Mouse (Mus musculus) cerebellum, postnatal 36 days (tissue): ENCODE results near the gene Xndc1.
A peak's percentile ranks its signal among the peaks of the same experiment; 100 is the strongest.
"Not testable (repeated sequence)": the region's sequence is repeated elsewhere in the genome, so short reads cannot be mapped to it uniquely, and the experiment has no call there.

Experiments used
- DNase-seq, 2 experiments: peaks; one replicate each; pipeline ENCODE4 v3.0.0; 2021 to 2022; ENCODE audit warnings: mixed read lengths in 2 of 2

The Xndc1 gene

DNA sequence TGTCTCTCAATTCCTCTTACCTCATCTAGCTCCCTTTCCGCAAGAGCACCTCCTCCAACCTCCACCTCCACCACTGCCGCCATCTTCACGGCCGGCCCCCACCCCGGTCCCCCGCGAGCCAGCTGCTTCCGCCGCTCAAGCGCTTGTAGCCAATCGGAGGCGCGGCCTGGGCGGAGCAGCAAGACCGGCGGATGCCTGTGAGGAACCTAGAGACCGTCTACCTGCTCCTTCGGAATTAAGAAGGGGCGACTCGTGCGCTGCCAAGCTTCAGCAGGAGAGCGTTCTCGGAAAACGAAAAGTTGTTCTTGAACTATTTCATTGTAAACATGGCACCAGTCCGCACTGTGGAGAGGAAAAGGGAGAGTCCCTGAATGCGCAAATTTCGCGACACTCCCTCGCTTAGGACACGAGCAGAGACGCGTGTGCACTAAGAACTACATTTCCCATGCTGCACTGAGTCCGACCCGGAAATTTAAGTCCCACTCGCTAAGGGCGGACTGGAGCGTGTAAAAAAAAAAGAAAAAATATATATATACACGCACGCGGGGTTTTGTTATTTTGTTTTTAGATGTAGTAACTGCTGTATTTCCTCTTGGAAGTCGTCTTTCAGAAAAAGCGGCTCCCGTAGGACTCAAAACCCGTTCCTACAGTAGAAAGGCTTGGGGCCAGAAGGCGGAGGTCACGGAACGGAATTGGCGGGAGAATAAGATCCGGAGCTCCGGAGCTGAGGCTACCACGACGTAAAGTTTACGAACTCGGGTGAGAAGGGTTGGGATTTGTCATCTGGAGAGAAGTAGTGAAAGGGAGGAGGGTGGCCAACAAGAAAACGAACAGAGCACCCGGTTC is at the start of gene Xndc1, which contains the start of the genes Rnf121 and Xntrpc:
Xndc1 (plus strand) TSS at position 466 of the 846 bp plus-strand sequence.
Rnf121 (minus strand) TSS at position 424 of the 846 bp plus-strand sequence.
Xntrpc (plus strand) TSS at position 668 of the 846 bp plus-strand sequence.
- peak; percentile 92 to 93 for DNase-seq

DNA sequence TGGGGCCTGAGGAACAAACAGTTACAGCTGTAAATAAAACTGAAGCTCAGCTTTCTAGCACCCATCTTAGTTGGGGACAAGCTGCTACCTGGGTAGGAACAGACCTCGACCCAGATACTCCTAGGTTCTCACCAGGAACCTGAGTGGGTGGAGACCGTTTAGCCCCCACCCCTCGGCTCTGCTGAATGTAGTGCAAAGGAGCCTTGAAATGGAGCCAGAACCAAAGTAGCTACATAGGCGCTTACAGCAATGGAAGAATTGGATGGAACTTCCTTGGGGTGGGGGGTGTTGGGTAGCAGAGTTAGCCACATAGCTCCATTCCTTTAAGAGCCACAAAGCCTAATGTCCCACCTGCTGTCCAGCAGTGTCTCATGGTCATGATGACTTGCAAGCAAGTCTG is 48.4 kb upstream of the Xndc1 start:
- no peak for DNase-seq

DNA sequence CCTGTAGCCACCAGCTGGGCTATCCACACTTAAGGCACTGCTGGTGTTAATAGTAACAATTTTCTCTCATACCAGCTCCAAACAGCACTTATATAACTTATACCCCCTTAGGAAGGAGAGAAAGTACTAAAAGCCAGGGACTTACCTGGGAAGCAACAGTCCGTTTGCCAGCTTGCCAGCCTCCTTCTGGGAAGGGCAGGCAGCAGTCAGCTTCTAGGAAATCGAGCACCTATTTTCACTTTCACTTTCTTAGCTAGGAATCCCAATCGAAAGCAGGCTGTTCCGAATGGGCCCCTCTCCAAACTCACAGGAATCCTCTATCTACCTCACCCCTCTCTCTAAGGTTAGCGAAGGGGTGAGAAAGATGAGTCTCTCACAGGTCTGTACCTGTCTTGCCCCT is 47.9 kb upstream of the Xndc1 start:
- no peak for DNase-seq

DNA sequence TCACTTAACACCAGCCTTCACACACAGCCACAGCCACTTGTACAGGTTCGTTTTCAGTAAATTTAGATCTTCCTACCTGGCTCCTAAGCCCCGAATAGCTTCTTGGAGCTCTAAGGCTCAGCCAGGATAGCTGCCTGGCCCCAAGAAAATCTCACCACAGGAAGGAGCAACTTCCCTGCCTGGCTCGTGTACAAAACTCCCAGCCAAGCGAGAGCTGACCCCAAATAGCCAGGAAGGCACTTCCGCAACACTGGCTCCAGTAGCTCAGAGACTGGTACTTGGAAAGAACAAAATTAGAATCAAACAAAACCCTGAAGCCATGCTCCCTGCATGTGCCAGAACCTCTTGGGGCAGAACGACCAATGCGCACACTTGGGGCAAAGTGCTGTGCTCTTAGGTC is 47.3 kb upstream of the Xndc1 start:
- peak in 1 of 2 experiments; percentile 20 for DNase-seq

DNA sequence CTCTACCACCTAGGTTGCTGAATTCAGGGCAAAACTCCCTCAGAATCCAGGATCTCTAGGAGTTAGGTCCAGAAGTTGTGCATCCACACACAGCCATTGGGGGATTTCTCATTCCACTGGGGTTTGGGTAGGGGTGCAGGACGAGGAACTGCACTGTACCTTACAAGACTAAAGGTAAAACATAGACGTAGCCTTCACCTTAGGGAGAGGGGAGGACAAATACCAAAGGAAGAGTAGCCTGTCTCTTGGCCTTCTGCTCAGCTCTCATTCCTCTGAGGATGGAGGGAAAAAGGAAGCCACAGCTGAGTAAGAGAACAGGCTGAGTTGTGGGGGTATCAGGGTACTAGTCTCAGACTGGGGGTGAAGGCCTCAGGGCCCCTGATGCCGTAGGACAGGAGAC is 46.7 kb upstream of the Xndc1 start, which contains the start of gene Il18bp:
Il18bp (minus strand) TSS at position 101 of the 400 bp plus-strand sequence.
- no peak for DNase-seq

DNA sequence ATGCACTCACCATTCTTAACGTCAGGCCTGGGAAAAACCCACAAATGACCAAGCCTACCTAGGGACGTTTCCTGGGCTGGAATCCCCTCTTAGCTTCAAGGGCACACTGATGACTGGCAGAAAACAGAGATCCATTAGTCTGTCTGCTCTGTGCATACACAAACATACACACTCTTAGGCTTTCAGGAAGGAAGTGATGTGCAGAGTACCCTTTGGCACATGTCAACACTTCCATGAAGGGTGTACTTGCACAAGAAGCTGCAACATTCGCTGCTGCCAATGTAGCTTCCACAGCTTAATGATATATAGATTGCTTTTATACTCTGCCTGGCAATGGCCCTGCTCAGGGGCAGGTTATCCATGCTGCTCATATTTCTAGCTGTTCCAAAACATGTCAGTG is 45.9 kb upstream of the Xndc1 start:
- DNase-seq = no peak

DNA sequence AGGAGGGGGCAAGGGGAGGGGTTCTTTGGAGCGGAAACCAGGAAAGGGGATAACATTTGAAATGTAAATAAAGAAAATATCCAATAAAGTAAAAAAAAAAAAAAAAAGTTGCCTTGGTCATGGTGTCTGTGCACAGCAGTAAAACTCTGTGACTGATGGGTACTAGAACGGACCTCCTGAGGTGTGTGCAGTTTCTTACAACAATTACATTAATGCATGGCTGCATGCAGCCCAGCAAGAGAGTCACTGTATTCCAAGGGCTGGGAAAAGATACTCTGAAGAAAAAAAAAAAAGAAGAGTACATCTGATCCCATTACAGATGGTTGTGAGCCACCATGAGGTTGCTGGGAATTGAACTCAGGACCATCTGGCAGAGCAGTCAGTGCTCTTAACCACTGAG is 44.4 kb upstream of the Xndc1 start:
- DNase-seq = not testable (repeated sequence)

DNA sequence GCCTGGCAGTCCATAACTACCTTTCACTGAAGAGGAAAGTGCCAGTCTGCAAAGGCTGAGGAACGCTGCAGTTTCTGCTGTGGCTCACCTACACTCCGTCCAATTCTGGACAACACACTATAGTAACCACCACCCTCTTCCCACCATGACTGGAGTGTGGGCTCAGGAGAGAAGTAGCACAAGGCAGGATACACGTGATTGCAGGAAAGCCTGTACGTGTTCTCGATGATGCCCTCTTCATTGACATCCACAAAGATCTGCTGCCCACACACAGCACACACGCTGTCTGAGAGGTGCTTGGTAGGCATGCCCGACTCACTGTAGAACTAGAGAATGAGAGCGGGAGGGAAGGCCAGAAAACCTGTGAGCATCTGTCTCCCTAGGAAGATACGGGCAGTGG is 41.5 kb upstream of the Xndc1 start:
- no peak for DNase-seq

DNA sequence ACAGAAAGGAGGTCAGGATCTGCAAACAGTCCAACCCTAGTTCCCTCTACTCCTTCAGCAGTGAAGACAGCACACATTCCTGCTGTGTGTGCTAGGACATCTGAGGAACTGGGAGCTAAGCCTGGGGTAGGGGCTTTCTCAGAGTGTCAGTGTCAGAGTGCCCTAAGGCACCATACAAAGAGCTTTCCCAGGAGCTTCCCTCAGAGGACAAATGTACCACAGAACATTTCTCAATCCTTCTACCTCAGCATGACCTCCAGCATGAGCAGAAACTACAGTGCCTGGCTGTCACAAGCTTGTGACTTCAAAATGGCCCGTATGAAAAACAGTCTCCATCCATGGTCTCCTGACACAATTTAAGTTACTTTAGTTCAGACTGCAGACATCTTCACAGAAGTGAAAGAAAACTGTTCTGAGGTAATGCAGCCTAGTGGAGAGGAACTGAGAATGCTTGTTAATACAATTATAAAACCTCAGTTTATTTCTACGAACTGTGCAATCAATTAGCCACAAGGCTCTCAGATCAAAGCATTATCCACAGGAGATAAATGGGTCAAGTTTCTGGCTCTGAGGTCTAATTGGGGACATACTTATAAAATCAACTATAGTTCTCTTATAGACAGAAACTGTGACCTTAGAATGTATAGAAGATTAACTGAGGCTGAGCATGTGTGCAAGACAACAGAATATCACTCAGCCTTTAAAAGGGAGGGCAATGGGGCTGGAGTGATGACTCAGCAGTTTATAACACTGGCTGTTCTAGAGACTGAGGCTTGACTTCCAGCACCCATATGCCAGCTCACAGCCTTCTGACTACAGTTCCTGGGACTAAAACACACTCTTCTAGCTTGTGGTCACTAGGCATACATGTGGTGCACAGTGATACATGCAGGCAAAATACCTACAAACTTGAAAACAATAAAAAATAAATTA is 39.9 kb upstream of the Xndc1 start:
- no peak for DNase-seq

DNA sequence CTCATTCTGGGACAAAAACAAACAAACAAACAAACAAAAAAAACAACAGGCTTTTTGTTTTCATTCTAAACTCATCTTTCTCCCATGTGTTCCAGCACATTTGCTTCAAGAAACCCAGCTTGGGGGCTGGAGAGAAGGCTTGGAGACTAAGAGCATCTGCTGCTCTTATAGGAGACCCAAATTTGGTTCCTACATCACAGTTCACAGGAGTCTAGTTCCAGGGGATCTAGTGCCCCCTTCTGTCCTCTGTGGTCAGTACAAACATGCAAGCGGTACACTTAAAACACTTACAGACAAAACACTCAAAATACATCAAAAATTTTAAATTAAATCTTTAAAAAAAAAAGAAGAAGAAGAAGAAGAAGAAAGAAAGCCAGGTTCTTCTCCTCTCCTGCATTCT is 30.4 kb upstream of the Xndc1 start:
- peak in 1 of 2 experiments; percentile 28 for DNase-seq

DNA sequence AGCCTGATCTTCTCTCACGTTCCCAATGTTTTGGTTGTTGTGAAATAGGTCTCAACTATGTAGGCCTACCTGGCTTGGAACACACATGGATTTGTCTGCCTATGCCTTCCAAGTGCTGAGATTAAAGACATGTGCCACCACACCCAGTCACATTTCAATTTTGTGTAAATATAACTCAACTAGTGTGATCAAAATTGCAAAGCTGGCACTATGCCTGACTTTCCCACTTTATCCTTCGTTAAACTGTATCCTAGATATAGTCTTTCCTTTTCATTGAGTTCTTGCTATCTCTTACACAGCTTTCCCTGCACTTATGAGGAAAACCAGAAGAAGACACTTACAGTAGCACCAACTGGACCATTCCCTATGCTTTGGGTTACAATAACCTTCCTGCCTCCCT is 29.8 kb upstream of the Xndc1 start:
- no peak for DNase-seq

DNA sequence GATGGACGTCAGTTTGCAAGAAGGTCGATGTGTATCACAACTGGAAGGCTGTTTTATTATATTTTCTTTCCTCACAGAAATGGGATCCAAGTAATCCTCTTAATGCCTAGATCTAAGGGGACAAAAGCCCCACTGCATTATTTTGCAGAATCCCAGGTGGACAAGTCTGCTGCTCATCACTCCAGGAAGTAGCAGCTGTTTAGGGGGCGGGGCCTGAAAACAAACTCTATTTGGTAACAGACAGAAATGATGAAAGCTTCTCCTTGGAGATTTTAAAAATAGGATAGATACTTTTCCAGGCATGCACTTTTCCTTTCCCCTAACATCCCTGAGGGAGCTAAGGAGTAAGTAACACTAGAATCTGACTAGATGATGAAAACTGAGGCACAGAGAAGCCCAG is 28.0 kb upstream of the Xndc1 start:
- no peak for DNase-seq

DNA sequence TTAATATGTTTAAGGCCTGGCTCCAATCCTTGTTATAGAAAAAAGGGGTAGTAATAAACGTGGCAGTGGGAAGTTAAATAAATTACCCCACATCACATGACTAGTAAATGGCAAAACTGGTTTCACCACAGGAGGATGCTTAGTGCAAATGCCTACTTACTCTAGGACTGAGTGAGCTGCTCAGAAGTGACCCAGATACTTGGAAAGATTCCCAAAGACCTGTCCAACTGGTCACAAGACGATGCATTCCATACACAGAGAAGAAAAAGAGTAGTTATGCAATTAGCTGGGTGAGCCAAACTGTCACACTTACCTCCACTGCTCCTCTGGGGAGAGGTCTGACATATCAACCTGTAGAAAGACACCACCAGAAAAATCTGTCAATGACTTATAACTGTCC is 23.0 kb upstream of the Xndc1 start:
- DNase-seq = no peak

DNA sequence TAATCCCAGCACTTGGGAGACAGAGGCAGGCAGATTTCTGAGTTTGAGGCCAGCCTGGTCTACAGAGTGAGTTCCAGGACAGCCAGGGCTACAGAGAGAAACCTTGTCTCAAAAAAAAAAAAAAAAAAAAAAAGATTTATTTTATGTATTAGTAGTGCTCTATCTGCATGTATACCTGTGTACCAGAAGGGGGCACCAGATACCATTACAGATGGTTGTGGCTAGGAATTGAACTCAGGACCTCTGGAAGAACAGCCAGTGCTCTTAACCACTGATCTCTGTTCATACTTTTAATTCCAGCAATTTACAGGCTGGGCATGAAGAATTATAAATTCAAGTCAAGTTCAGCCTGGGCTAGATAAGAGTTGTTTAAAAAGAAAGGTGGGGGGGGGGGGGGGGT is 16.8 kb upstream of the Xndc1 start:
- DNase-seq = not testable (repeated sequence)

DNA sequence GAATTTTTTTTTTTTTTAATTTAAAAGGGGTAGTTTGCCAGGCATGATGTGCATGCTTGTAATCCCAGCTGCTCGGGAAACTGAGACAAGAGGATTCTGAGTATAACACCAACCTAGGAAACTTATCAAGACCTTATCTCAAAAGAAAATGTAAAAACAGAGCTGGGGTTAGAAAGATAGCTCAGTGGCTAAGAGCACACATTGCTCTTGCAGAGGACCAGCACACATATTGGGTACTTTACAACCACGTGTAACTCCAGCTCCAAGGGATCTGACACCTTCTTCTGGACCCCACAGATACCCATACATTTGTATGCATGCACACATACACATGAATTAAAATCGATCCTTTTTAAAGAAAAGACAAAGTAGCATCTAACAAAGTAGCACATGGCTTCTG is 4.0 kb upstream of the Xndc1 start:
- no peak for DNase-seq

DNA sequence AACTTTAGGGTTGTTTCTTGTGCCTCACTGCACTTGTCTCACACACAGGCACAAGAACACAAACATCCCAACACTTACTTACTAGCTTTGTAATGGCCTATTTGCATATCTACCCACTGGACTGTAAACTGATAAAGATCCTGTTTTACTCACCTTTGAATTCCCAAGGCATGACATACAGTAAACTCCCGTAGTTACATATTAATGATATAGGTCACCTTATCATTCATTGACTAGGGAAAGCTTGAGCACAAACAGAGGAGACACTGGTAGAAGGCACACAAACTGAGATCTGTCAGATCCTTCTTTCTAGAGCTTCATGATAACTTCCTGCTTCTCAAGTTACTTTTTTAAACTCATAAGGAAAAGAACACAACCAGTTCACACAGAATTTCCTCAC is 3.1 kb upstream of the Xndc1 start:
- no peak for DNase-seq

DNA sequence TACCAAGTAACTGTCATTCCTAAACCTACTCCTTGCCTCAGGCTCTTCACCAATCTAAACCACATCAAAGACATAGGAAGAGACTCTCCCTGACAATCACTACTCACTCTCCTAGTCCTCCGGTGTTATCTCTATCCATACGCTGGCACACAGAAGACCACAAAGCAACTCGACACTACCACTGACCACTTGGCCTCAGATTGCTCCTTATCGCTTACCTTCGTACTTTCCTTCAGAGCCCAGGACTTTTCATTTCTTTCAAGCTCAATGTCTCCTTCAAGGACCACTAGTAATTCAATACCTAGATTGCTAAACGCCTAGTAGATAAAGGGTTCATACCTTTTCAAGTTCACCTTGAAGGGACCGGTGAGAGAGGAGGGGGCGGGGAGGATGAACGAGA is 1.4 kb upstream of the Xndc1 start:
- no peak for DNase-seq

DNA sequence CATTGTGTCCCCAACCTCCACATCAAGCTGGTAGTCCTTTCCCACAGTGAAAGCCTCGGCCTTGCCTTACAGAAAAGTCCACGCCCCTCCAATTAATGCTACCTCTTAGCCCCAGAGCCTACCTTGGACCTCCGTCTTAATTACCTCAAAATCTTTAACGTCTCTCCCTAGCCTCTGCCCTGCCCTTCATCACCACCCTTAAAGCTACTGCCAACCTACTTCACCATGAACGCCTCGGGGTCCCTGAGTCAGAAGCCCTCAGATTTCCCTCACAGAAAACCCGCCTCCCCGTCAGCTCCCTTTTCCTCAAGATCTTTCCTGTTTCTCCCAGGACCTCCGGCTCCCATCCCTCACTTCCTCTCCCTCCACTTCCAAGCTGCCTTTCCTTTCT is 661 bp upstream of the Xndc1 start:
- DNase-seq = no peak

DNA sequence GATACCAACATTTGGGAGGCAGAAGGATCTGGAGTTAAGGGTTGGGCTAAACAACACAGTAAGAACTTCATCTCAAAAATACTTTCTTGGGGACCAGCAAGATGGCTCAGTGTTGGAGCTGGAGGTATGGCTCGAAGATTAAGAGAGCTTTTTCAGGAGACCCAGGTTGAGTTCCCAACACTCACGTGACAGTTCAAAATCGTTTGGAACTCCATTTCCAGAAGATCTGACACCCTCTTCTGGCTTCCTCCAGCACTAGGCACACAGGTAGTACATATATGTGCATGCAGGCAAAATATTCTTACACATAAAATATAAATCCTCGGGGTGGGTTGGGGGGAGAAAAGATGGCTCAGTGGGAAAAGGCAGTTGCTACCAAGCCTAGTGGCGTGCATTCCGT is 1.1 kb downstream of the Xndc1 start:
- DNase-seq = no peak

DNA sequence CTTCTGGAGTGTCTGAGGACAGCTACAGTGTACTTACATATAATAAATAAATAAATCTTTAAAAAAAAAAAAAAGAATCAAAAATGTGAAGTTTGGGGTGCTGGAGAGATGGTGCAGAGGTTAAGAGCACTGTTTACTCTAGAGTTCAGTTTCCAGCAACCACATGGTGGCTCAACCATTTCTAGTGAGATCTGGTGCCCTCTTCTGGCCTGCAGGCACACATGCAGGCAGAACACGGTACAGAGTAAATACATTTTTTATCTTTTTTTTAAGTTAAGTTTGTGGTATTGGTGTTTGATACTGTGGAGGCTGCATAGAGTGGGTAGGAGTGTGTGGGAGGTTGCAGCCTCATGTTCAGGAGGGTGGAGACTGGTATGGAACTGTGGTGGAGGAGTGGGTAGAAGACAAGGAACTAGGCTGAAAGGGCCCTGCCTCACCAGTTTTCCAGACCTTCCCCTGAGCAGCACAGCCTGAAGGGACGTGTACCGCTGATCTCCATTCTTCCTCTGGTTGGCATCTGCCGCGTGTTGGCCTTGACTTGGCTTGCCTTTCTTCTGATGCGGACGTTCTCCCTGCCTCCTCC is 11.5 kb downstream of the Xndc1 start:
- no peak for DNase-seq

DNA sequence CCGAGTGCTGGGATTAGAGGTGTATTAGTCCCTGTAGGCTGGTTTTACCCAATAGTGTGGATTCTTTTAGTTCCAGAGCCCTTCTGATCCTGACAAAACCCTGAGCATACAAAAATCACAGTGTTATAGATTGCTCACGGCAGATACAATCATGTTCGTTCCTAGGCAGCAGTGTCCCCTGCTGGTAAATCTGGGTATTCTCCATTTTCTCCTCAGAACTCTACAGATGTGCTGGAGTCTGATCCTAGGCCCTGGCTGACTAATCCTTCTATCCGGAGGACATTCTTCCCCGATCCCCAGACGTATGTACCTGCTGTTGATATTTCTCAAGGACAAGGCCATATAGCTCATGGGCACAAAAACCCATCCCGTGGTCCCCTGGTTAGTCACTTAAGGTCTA is 13.2 kb downstream of the Xndc1 start:
- DNase-seq = peak; percentile 21 to 42

DNA sequence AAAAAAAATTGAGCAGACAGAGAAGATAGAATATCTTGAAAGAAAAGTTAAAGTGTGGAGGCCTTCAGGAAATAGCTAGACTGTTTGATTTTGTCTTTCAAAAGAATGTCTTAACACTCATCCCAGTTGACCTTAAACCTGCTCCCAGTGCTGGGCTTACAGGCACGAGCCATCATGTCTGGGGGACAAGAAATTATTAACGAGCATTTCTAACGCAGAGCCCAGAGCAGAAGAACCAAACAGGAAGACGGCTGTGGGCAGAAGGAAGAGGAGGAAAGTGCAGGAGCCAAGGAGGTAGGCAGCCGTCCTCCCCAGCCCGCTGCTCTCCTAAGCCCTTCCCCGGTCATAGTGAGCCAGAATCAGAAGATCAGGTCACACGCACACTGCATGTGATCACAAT is 15.0 kb downstream of the Xndc1 start:
- DNase-seq = no peak

DNA sequence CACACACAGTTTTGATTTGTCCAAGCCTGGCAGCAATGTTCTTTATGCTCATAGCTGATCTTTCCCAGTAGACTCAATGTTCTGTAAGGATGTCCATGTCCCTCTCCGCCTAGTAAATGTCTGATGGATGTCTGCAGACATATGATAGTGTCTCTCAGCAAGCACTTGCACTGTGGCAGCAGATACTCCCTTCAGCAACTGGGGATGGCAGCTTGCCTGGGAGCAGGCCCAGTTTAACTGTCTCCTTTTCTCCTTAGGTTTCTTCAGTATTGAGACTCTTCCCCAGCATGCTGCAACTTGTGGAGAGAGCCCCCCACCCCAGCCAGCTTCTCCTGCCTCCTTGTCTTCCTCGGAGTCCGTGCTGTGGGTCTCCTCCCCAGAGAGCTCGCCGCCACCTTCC is 16.5 kb downstream of the Xndc1 start:
- DNase-seq = no peak
